ENCODE assay signal across 15 mouse cellular contexts in genomic region chr19:45360486-45360885, GRCm38 (mm10).
"Had no signal": no experiment of that assay in that cellular context is flagged by ENCODE, and none has a peak within 500 bp of the region (broad histone marks: within the 10 kb centered on the region; RNA-seq: fewer than 3 reads in every experiment).

No protein-coding gene starts in this region.

- H3K4me2 ChIP-seq: limb, embryonic 12.5 days; lung, embryonic 15.5 days; midbrain, embryonic 11.5 days; midbrain, embryonic 15.5 days; neural tube, embryonic 12.5 days had no signal

- H3K27ac ChIP-seq: limb, embryonic 12.5 days; lung, embryonic 15.5 days; macrophage; midbrain, embryonic 15.5 days; neural tube, embryonic 12.5 days had no signal

- H3K27me3 ChIP-seq: lung, embryonic 15.5 days; midbrain, embryonic 15.5 days; neural tube, embryonic 12.5 days had no signal

- H3K9me3 ChIP-seq: limb, embryonic 12.5 days; lung, embryonic 15.5 days; megakaryocyte, embryonic 14.5 days; midbrain, embryonic 15.5 days; neural tube, embryonic 12.5 days had no signal

- H3K9ac ChIP-seq: limb, embryonic 12.5 days; lung, embryonic 15.5 days; midbrain, embryonic 15.5 days; neural tube, embryonic 12.5 days had no signal

- H3K36me3 ChIP-seq: limb, embryonic 12.5 days; lung, embryonic 15.5 days; midbrain, embryonic 15.5 days; neural tube, embryonic 12.5 days had no signal

- DNase-seq: kidney, adult 11 months; kidney, postnatal 14 days; lung, postnatal 14 days; retina, postnatal 1 day; right cerebral cortex, postnatal 4 days; spleen, adult 18-20 months; thymus, adult 18-20 months; thymus, postnatal 14 days had no signal

- ATAC-seq: midbrain, embryonic 15.5 days had no signal

- H3K4me3 ChIP-seq: limb, embryonic 12.5 days; lung, embryonic 15.5 days; megakaryocyte, embryonic 14.5 days; midbrain, embryonic 15.5 days; neural tube, embryonic 12.5 days had no signal
